Mouse (Mus musculus): ENCODE data around the gene Fxyd2. TPM values are rescaled to one million over a fixed set of nuclear protein-coding genes. Genes with fewer than 3 reads are reported as not detected.

Fxyd2 gene
- polyA plus RNA-seq, 1 experiment from 2014 or later: 2.5 TPM

GRCm38 (mm10) chr9:45451346-45451745 lies 51.9 kb downstream of the Fxyd2 start:
- no peak overlapping the region for H3K4me2 ChIP-seq (ENCODE audit: low read depth, low read length)
- 77% methylated on average over 4 of the region's 4 CpGs for whole genome bisulfite sequencing
- no peak overlapping the region for H3K27ac ChIP-seq (ENCODE audit: low read length)
- H3K4me1 ChIP-seq (replicated peaks; ENCODE audit: control insufficient read depth, insufficient read depth, low read length): no peaks in the 10 kb centered on the region
- no peaks in the 10 kb centered on the region for H3K9me3 ChIP-seq (ENCODE audit: control insufficient read depth, low read length)
- no peak overlapping the region for H3K4me3 ChIP-seq (ENCODE audit: low read length)
- H3K9ac ChIP-seq (ENCODE audit: low read length): no peak overlapping the region
- ATAC-seq (ENCODE audit: low read depth): no peak
- no peaks in the 10 kb centered on the region for H3K36me3 ChIP-seq (ENCODE audit: control insufficient read depth, insufficient read depth, low read length)
- H3K27me3 ChIP-seq (ENCODE audit: control insufficient read depth, insufficient read depth, low read depth, low read length): no peaks in the 10 kb centered on the region

GRCm38 (mm10) chr9:45454032-45454431 lies 54.6 kb downstream of the Fxyd2 start:
- H3K9ac ChIP-seq (ENCODE audit: low read length): no peak overlapping the region
- no peak overlapping the region for H3K27ac ChIP-seq (ENCODE audit: low read length)
- no peaks in the 10 kb centered on the region for H3K4me1 ChIP-seq (replicated peaks; ENCODE audit: control insufficient read depth, insufficient read depth, low read length)
- no peaks in the 10 kb centered on the region for H3K9me3 ChIP-seq (ENCODE audit: control insufficient read depth, low read length)
- H3K4me2 ChIP-seq (ENCODE audit: low read depth, low read length): no peak overlapping the region
- 52% methylated on average over 10 of the region's 10 CpGs for WGBS
- H3K4me3 ChIP-seq (ENCODE audit: low read length): no peak overlapping the region
- H3K27me3 ChIP-seq (ENCODE audit: control insufficient read depth, insufficient read depth, low read depth, low read length): no peaks in the 10 kb centered on the region
- ATAC-seq (ENCODE audit: low read depth): no peak
- no peaks in the 10 kb centered on the region for H3K36me3 ChIP-seq (ENCODE audit: control insufficient read depth, insufficient read depth, low read length)

GRCm38 (mm10) chr9:45454889-45455610 lies 55.6 kb downstream of the Fxyd2 start:
- Histone ChIP-seq H3K9me3 (ENCODE audit: control insufficient read depth, low read length) (no peaks in the 10 kb centered on the region), H3K4me3 (ENCODE audit: low read length) (no peak overlapping the region), H3K36me3 (ENCODE audit: control insufficient read depth, insufficient read depth, low read length) (no peaks in the 10 kb centered on the region), H3K4me2 (ENCODE audit: low read depth, low read length) (no peak overlapping the region), H3K9ac (ENCODE audit: low read length) (no peak overlapping the region), H3K4me1 (replicated peaks; ENCODE audit: control insufficient read depth, insufficient read depth, low read length) (no peaks in the 10 kb centered on the region), H3K27ac (ENCODE audit: low read length) (no peak overlapping the region), H3K27me3 (ENCODE audit: control insufficient read depth, insufficient read depth, low read depth, low read length) (no peaks in the 10 kb centered on the region)
- 61% methylated on average over 8 of the region's 8 CpGs for WGBS
- no peak for ATAC-seq (ENCODE audit: low read depth)

- no peak for ATAC-seq (ENCODE audit: low read depth)
- WGBS: 36% methylated on average over 7 of the region's 7 CpGs
- no peaks in the 10 kb centered on the region for H3K4me1 ChIP-seq (replicated peaks; ENCODE audit: control insufficient read depth, insufficient read depth, low read length)
These were observed 57.7 kb downstream of the Fxyd2 start for GRCm38 (mm10) chr9:45457200-45457599.

GRCm38 (mm10) chr9:45458363-45458762 lies 58.9 kb downstream of the Fxyd2 start:
- Histone ChIP-seq H3K9me3 (ENCODE audit: control insufficient read depth, low read length) (no peaks in the 10 kb centered on the region), H3K27me3 (ENCODE audit: control insufficient read depth, insufficient read depth, low read depth, low read length) (no peaks in the 10 kb centered on the region), H3K4me2 (ENCODE audit: low read depth, low read length) (no peak overlapping the region), H3K9ac (ENCODE audit: low read length) (no peak overlapping the region), H3K4me3 (ENCODE audit: low read length) (no peak overlapping the region), H3K36me3 (ENCODE audit: control insufficient read depth, insufficient read depth, low read length) (no peaks in the 10 kb centered on the region), H3K4me1 (replicated peaks; ENCODE audit: control insufficient read depth, insufficient read depth, low read length) (no peaks in the 10 kb centered on the region), H3K27ac (ENCODE audit: low read length) (no peak overlapping the region)
- no peak for ATAC-seq (ENCODE audit: low read depth)
- WGBS: 63% methylated on average over 14 of the region's 14 CpGs

More at GRCm38 (mm10) chr9:45457200-45457599, 57.7 kb downstream of the Fxyd2 start:
- Histone ChIP-seq H3K27ac (ENCODE audit: low read length) (no peak overlapping the region), H3K4me3 (ENCODE audit: low read length) (no peak overlapping the region), H3K9ac (ENCODE audit: low read length) (no peak overlapping the region), H3K9me3 (ENCODE audit: control insufficient read depth, low read length) (no peaks in the 10 kb centered on the region), H3K4me2 (ENCODE audit: low read depth, low read length) (no peak overlapping the region), H3K27me3 (ENCODE audit: control insufficient read depth, insufficient read depth, low read depth, low read length) (no peaks in the 10 kb centered on the region), H3K36me3 (ENCODE audit: control insufficient read depth, insufficient read depth, low read length) (no peaks in the 10 kb centered on the region)

Other genes starting within 250 kb of the Fxyd2 start
- 0.13 and 0.14 TPM in 2 replicates for gene BC049352, start 217.7 kb upstream of the Fxyd2 start, polyA plus RNA-seq (2015; fragmentation: Nextera tagmentation; extraction: Ambion mirVana)
- gene Tmprss4, start 195.6 kb upstream of the Fxyd2 start, polyA plus RNA-seq (2015; fragmentation: Nextera tagmentation; extraction: Ambion mirVana): 2.5 and 2.8 TPM in 2 replicates
- 1.1 and 1.2 TPM in 2 replicates for gene Il10ra, start 130.5 kb upstream of the Fxyd2 start, polyA plus RNA-seq (2015; fragmentation: Nextera tagmentation; extraction: Ambion mirVana)
- gene Tmprss13, start 80.6 kb upstream of the Fxyd2 start, polyA plus RNA-seq (2015; fragmentation: Nextera tagmentation; extraction: Ambion mirVana): 0.36 and 0.39 TPM in 2 replicates
- gene Fxyd6, start 29.5 kb upstream of the Fxyd2 start, polyA plus RNA-seq (2015; fragmentation: Nextera tagmentation; extraction: Ambion mirVana): 32.7 and 36.5 TPM in 2 replicates
- 0.18 and 0.24 TPM in 2 replicates for gene Dscaml1, start 27.0 kb downstream of the Fxyd2 start, polyA plus RNA-seq (2015; fragmentation: Nextera tagmentation; extraction: Ambion mirVana)